Mouse (Mus musculus): Measurements from ENCODE around the gene Meltf. TPM values are rescaled to one million over a fixed set of nuclear protein-coding genes. Genes with fewer than 3 reads are reported as not detected.

Meltf gene
- polyA plus RNA-seq, 1 experiment from 2014 or later: 0.55 TPM

- Histone ChIP-seq H3K27ac (ENCODE audit: low read length) (no peak overlapping the region), H3K36me3 (ENCODE audit: control insufficient read depth, insufficient read depth) (no peaks in the 10 kb centered on the region), H3K9me3 (replicated peaks; ENCODE audit: control insufficient read depth, low read length) (no peaks in the 10 kb centered on the region), H3K4me2 (ENCODE audit: low read depth, low read length) (no peak overlapping the region), H3K9ac (ENCODE audit: low read depth, low read length) (no peak overlapping the region), H3K4me1 (ENCODE audit: control insufficient read depth, low read depth, low read length) (peaks cover 4% of the 10 kb centered on the region; the same call in 1 of the 2 replicates), H3K27me3 (ENCODE audit: control insufficient read depth, insufficient read depth, low read depth, low read length) (no peaks in the 10 kb centered on the region; the same call in 1 of the 2 replicates), H3K4me3 (ENCODE audit: low read depth, low read length) (no peak overlapping the region)
- WGBS (ENCODE audit: insufficient replicate concordance): 65% methylated on average over 8 of the region's 8 CpGs
- ATAC-seq (ENCODE audit: low read depth): no peak
Measured at GRCm38 (mm10) chr16:31903239-31903638, 24.6 kb downstream of the Meltf start.

GRCm38 (mm10) chr16:31905331-31905730 lies 26.7 kb downstream of the Meltf start:
- Histone ChIP-seq H3K4me1 (ENCODE audit: control insufficient read depth, low read depth, low read length) (peaks cover 4% of the 10 kb centered on the region; the same call in 1 of the 2 replicates), H3K9me3 (replicated peaks; ENCODE audit: control insufficient read depth, low read length) (no peaks in the 10 kb centered on the region), H3K36me3 (ENCODE audit: control insufficient read depth, insufficient read depth) (no peaks in the 10 kb centered on the region), H3K9ac (ENCODE audit: low read depth, low read length) (no peak overlapping the region), H3K4me2 (ENCODE audit: low read depth, low read length) (no peak overlapping the region), H3K27ac (ENCODE audit: low read length) (no peak overlapping the region), H3K4me3 (ENCODE audit: low read depth, low read length) (no peak overlapping the region), H3K27me3 (ENCODE audit: control insufficient read depth, insufficient read depth, low read depth, low read length) (no peaks in the 10 kb centered on the region; the same call in 1 of the 2 replicates)
- ATAC-seq (ENCODE audit: low read depth): no peak
- 61% methylated on average over 4 of the region's 4 CpGs for WGBS (ENCODE audit: insufficient replicate concordance)

- Histone ChIP-seq H3K9ac (ENCODE audit: low read depth, low read length) (no peak overlapping the region), H3K4me3 (ENCODE audit: low read depth, low read length) (no peak overlapping the region), H3K4me1 (ENCODE audit: control insufficient read depth, low read depth, low read length) (peaks cover 4% of the 10 kb centered on the region; the same call in 1 of the 2 replicates), H3K27me3 (ENCODE audit: control insufficient read depth, insufficient read depth, low read depth, low read length) (no peaks in the 10 kb centered on the region; the same call in 1 of the 2 replicates), H3K27ac (ENCODE audit: low read length) (no peak overlapping the region), H3K36me3 (ENCODE audit: control insufficient read depth, insufficient read depth) (no peaks in the 10 kb centered on the region), H3K4me2 (ENCODE audit: low read depth, low read length) (peak overlapping the region; percentile 43), H3K9me3 (replicated peaks; ENCODE audit: control insufficient read depth, low read length) (no peaks in the 10 kb centered on the region)
- 33% methylated on average over 20 of the region's 20 CpGs for WGBS (ENCODE audit: insufficient replicate concordance)
- ATAC-seq (ENCODE audit: low read depth): no peak
Measured at GRCm38 (mm10) chr16:31905891-31906825, 27.5 kb downstream of the Meltf start.

GRCm38 (mm10) chr16:31906896-31907295 lies 28.3 kb downstream of the Meltf start:
- WGBS (ENCODE audit: insufficient replicate concordance): 6% methylated on average over 9 of the region's 9 CpGs
- ATAC-seq (ENCODE audit: low read depth): no peak
- H3K4me2 ChIP-seq (ENCODE audit: low read depth, low read length): peak overlapping the region; percentile 43
- peaks cover 4% of the 10 kb centered on the region; the same call in 1 of the 2 replicates for H3K4me1 ChIP-seq (ENCODE audit: control insufficient read depth, low read depth, low read length)
- no peaks in the 10 kb centered on the region for H3K9me3 ChIP-seq (replicated peaks; ENCODE audit: control insufficient read depth, low read length)
- H3K9ac ChIP-seq (ENCODE audit: low read depth, low read length): no peak overlapping the region
- H3K36me3 ChIP-seq (ENCODE audit: control insufficient read depth, insufficient read depth): no peaks in the 10 kb centered on the region
- no peaks in the 10 kb centered on the region; the same call in 1 of the 2 replicates for H3K27me3 ChIP-seq (ENCODE audit: control insufficient read depth, insufficient read depth, low read depth, low read length)
- H3K27ac ChIP-seq (ENCODE audit: low read length): no peak overlapping the region
- no peak overlapping the region for H3K4me3 ChIP-seq (ENCODE audit: low read depth, low read length)

- WGBS (ENCODE audit: insufficient replicate concordance): 51% methylated on average over 11 of the region's 11 CpGs
Measured at GRCm38 (mm10) chr16:31908959-31909358, 30.3 kb downstream of the Meltf start.

GRCm38 (mm10) chr16:31910281-31910847 lies 31.8 kb downstream of the Meltf start:
- H3K9me3 ChIP-seq (replicated peaks; ENCODE audit: control insufficient read depth, low read length): no peaks in the 10 kb centered on the region
- no peaks in the 10 kb centered on the region; the same call in 1 of the 2 replicates for H3K27me3 ChIP-seq (ENCODE audit: control insufficient read depth, insufficient read depth, low read depth, low read length)
- H3K4me1 ChIP-seq (ENCODE audit: control insufficient read depth, low read depth, low read length): peaks cover 4% of the 10 kb centered on the region; the same call in 1 of the 2 replicates
- no peak for ATAC-seq (ENCODE audit: low read depth)
- H3K4me3 ChIP-seq (ENCODE audit: low read depth, low read length): no peak overlapping the region
- WGBS (ENCODE audit: insufficient replicate concordance): 24% methylated on average over 10 of the region's 10 CpGs
- H3K36me3 ChIP-seq (ENCODE audit: control insufficient read depth, insufficient read depth): no peaks in the 10 kb centered on the region
- no peak overlapping the region for H3K27ac ChIP-seq (ENCODE audit: low read length)
- H3K4me2 ChIP-seq (ENCODE audit: low read depth, low read length): no peak overlapping the region
- no peak overlapping the region for H3K9ac ChIP-seq (ENCODE audit: low read depth, low read length)

More at GRCm38 (mm10) chr16:31908959-31909358, 30.3 kb downstream of the Meltf start:
- no peak overlapping the region for H3K4me3 ChIP-seq (ENCODE audit: low read depth, low read length)
- no peak for ATAC-seq (ENCODE audit: low read depth)
- H3K27me3 ChIP-seq (ENCODE audit: control insufficient read depth, insufficient read depth, low read depth, low read length): no peaks in the 10 kb centered on the region; the same call in 1 of the 2 replicates
- no peak overlapping the region for H3K4me2 ChIP-seq (ENCODE audit: low read depth, low read length)
- no peak overlapping the region for H3K27ac ChIP-seq (ENCODE audit: low read length)
- peaks cover 4% of the 10 kb centered on the region; the same call in 1 of the 2 replicates for H3K4me1 ChIP-seq (ENCODE audit: control insufficient read depth, low read depth, low read length)
- no peaks in the 10 kb centered on the region for H3K9me3 ChIP-seq (replicated peaks; ENCODE audit: control insufficient read depth, low read length)
- no peak overlapping the region for H3K9ac ChIP-seq (ENCODE audit: low read depth, low read length)
- no peaks in the 10 kb centered on the region for H3K36me3 ChIP-seq (ENCODE audit: control insufficient read depth, insufficient read depth)

- ATAC-seq (ENCODE audit: low read depth): no peak
- no peaks in the 10 kb centered on the region for H3K36me3 ChIP-seq (ENCODE audit: control insufficient read depth, insufficient read depth)
- H3K27me3 ChIP-seq (ENCODE audit: control insufficient read depth, insufficient read depth, low read depth, low read length): no peaks in the 10 kb centered on the region
- H3K9me3 ChIP-seq (replicated peaks; ENCODE audit: control insufficient read depth, low read length): no peaks in the 10 kb centered on the region
- H3K4me2 ChIP-seq (ENCODE audit: low read depth, low read length): peak overlapping the region; percentile 38
- no peaks in the 10 kb centered on the region; the same call in 1 of the 2 replicates for H3K4me1 ChIP-seq (ENCODE audit: control insufficient read depth, low read depth, low read length)
- 54% methylated on average over 11 of the region's 11 CpGs for WGBS (ENCODE audit: insufficient replicate concordance)
- no peak overlapping the region for H3K27ac ChIP-seq (ENCODE audit: low read length)
- H3K9ac ChIP-seq (ENCODE audit: low read depth, low read length): no peak overlapping the region
- H3K4me3 ChIP-seq (ENCODE audit: low read depth, low read length): no peak overlapping the region; the same call in 1 of the 2 replicates
Measured at GRCm38 (mm10) chr16:31917776-31918175, 39.2 kb downstream of the Meltf start.

- no peaks in the 10 kb centered on the region for H3K9me3 ChIP-seq (replicated peaks; ENCODE audit: control insufficient read depth, low read length)
- H3K27ac ChIP-seq (ENCODE audit: low read length): no peak overlapping the region
- no peaks in the 10 kb centered on the region for H3K27me3 ChIP-seq (ENCODE audit: control insufficient read depth, insufficient read depth, low read depth, low read length)
- H3K4me3 ChIP-seq (ENCODE audit: low read depth, low read length): peak overlapping the region; percentile 21; the same call in 1 of the 2 replicates
- no peaks in the 10 kb centered on the region for H3K36me3 ChIP-seq (ENCODE audit: control insufficient read depth, insufficient read depth)
- H3K4me1 ChIP-seq (ENCODE audit: control insufficient read depth, low read depth, low read length): no peaks in the 10 kb centered on the region; the same call in 1 of the 2 replicates
- ATAC-seq (ENCODE audit: low read depth): no peak
- peak overlapping the region; percentile 38 for H3K4me2 ChIP-seq (ENCODE audit: low read depth, low read length)
- H3K9ac ChIP-seq (ENCODE audit: low read depth, low read length): no peak overlapping the region
- 4% methylated on average over 14 of the region's 14 CpGs for WGBS (ENCODE audit: insufficient replicate concordance)
Measured at GRCm38 (mm10) chr16:31918248-31918724, 39.7 kb downstream of the Meltf start.
